Mouse (Mus musculus): ENCODE results near the gene Mrto4. TPM values are rescaled to one million over a fixed set of nuclear protein-coding genes. Genes with fewer than 3 reads are reported as not detected.

The Mrto4 gene
- polyA plus RNA-seq, 1 experiment from 2014 or later, result 123 TPM

- Histone ChIP-seq H3K4me3 (ENCODE audit: low read length) (no peak overlapping the region), H3K9me3 (ENCODE audit: low read length) (no peaks in the 10 kb centered on the region), H3K9ac (replicated peaks; ENCODE audit: low read length) (no peak overlapping the region), H3K36me3 (ENCODE audit: insufficient read depth, low read length) (peaks cover 32% of the 10 kb centered on the region), H3K27me3 (ENCODE audit: insufficient read depth, low read length) (no peaks in the 10 kb centered on the region), H3K4me2 (replicated peaks; ENCODE audit: low read depth, low read length) (no peak overlapping the region), H3K4me1 (ENCODE audit: insufficient read depth, low read length) (no peaks in the 10 kb centered on the region), H3K27ac (ENCODE audit: low read length) (no peak overlapping the region)
- no peak for ATAC-seq (ENCODE audit: low FRiP score, low TSS enrichment)
- 54% methylated on average over 5 of the region's 5 CpGs for WGBS
These were observed 8.7 kb downstream of the Mrto4 start for GRCm38 (mm10) chr4:139343718-139344117.

- Histone ChIP-seq H3K9ac (replicated peaks; ENCODE audit: low read length) (no peak overlapping the region), H3K27ac (ENCODE audit: low read length) (no peak overlapping the region), H3K27me3 (ENCODE audit: insufficient read depth, low read length) (no peaks in the 10 kb centered on the region), H3K36me3 (ENCODE audit: insufficient read depth, low read length) (peaks cover 13% of the 10 kb centered on the region; the same call in 1 of the 2 replicates), H3K4me3 (ENCODE audit: low read length) (no peak overlapping the region), H3K9me3 (ENCODE audit: low read length) (no peaks in the 10 kb centered on the region), H3K4me1 (ENCODE audit: insufficient read depth, low read length) (peaks cover 5% of the 10 kb centered on the region; the same call in 1 of the 2 replicates), H3K4me2 (replicated peaks; ENCODE audit: low read depth, low read length) (no peak overlapping the region)
- 67% methylated on average over 7 of the region's 7 CpGs for WGBS
- no peak for ATAC-seq (ENCODE audit: low FRiP score, low TSS enrichment)
These were observed 10.7 kb downstream of the Mrto4 start for GRCm38 (mm10) chr4:139341556-139342233.

- Histone ChIP-seq H3K27me3 (ENCODE audit: insufficient read depth, low read length) (no peaks in the 10 kb centered on the region), H3K9ac (replicated peaks; ENCODE audit: low read length) (no peak overlapping the region), H3K4me3 (ENCODE audit: low read length) (no peak overlapping the region), H3K4me1 (ENCODE audit: insufficient read depth, low read length) (peaks cover 7% of the 10 kb centered on the region; the same call in 1 of the 2 replicates), H3K36me3 (ENCODE audit: insufficient read depth, low read length) (0 out of 2 replicates have a peak, but pooled peaks cover 6% of the 10 kb centered on the region), H3K9me3 (ENCODE audit: low read length) (no peaks in the 10 kb centered on the region), H3K4me2 (replicated peaks; ENCODE audit: low read depth, low read length) (no peak overlapping the region), H3K27ac (ENCODE audit: low read length) (no peak overlapping the region)
- ATAC-seq (ENCODE audit: low FRiP score, low TSS enrichment), result no peak
- 83% methylated on average over 4 of the region's 4 CpGs for WGBS
These were observed 11.5 kb downstream of the Mrto4 start for GRCm38 (mm10) chr4:139340835-139341234.

GRCm38 (mm10) chr4:139338145-139338544 lies 14.2 kb downstream of the Mrto4 start:
- no peaks in the 10 kb centered on the region for H3K27me3 ChIP-seq (ENCODE audit: insufficient read depth, low read length)
- peaks cover 7% of the 10 kb centered on the region; the same call in 1 of the 2 replicates for H3K4me1 ChIP-seq (ENCODE audit: insufficient read depth, low read length)
- no peak overlapping the region for H3K4me3 ChIP-seq (ENCODE audit: low read length)
- 49% methylated on average over 33 of the region's 33 CpGs for WGBS
- H3K9me3 ChIP-seq (ENCODE audit: low read length), result no peaks in the 10 kb centered on the region
- no peaks in the 10 kb centered on the region for H3K36me3 ChIP-seq (ENCODE audit: insufficient read depth, low read length)
- H3K27ac ChIP-seq (ENCODE audit: low read length), result no peak overlapping the region
- no peak for ATAC-seq (ENCODE audit: low FRiP score, low TSS enrichment)
- H3K9ac ChIP-seq (replicated peaks; ENCODE audit: low read length), result no peak overlapping the region
- no peak overlapping the region for H3K4me2 ChIP-seq (replicated peaks; ENCODE audit: low read depth, low read length)

GRCm38 (mm10) chr4:139336822-139337483 lies 15.4 kb downstream of the Mrto4 start:
- Histone ChIP-seq H3K9me3 (ENCODE audit: low read length) (no peaks in the 10 kb centered on the region), H3K27me3 (ENCODE audit: insufficient read depth, low read length) (no peaks in the 10 kb centered on the region), H3K36me3 (ENCODE audit: insufficient read depth, low read length) (no peaks in the 10 kb centered on the region), H3K4me1 (ENCODE audit: insufficient read depth, low read length) (peaks cover 7% of the 10 kb centered on the region; the same call in 1 of the 2 replicates), H3K9ac (replicated peaks; ENCODE audit: low read length) (peak overlapping the region; percentile 57; the same call in 1 of the 2 replicates), H3K4me2 (replicated peaks; ENCODE audit: low read depth, low read length) (peak overlapping the region; percentile 57), H3K27ac (ENCODE audit: low read length) (0 out of 2 replicates have a peak overlapping the region, but pooled peaks have one; percentile 38), H3K4me3 (ENCODE audit: low read length) (peak overlapping the region; percentile 36)
- ATAC-seq (ENCODE audit: low FRiP score, low TSS enrichment), result peak; percentile 78
- WGBS, result 22% methylated on average over 24 of the region's 24 CpGs

- no peak overlapping the region for H3K4me3 ChIP-seq (ENCODE audit: low read length)
- H3K36me3 ChIP-seq (ENCODE audit: insufficient read depth, low read length), result no peaks in the 10 kb centered on the region
- H3K27ac ChIP-seq (ENCODE audit: low read length), result peak overlapping the region; percentile 52; the same call in 1 of the 2 replicates
- ATAC-seq (ENCODE audit: low FRiP score, low TSS enrichment), result no peak
- H3K4me1 ChIP-seq (ENCODE audit: insufficient read depth, low read length), result peaks cover 7% of the 10 kb centered on the region; the same call in 1 of the 2 replicates
- no peak overlapping the region for H3K9ac ChIP-seq (replicated peaks; ENCODE audit: low read length)
- no peaks in the 10 kb centered on the region for H3K27me3 ChIP-seq (ENCODE audit: insufficient read depth, low read length)
- no peaks in the 10 kb centered on the region for H3K9me3 ChIP-seq (ENCODE audit: low read length)
- WGBS, result 76% methylated on average over 7 of the region's 7 CpGs
- H3K4me2 ChIP-seq (replicated peaks; ENCODE audit: low read depth, low read length), result no peak overlapping the region
These were observed 16.9 kb downstream of the Mrto4 start for GRCm38 (mm10) chr4:139335507-139335906.

GRCm38 (mm10) chr4:139334631-139335295 lies 17.6 kb downstream of the Mrto4 start:
- H3K27ac ChIP-seq (ENCODE audit: low read length), result peak overlapping the region; percentile 52; the same call in 1 of the 2 replicates
- no peaks in the 10 kb centered on the region for H3K36me3 ChIP-seq (ENCODE audit: insufficient read depth, low read length)
- no peaks in the 10 kb centered on the region for H3K9me3 ChIP-seq (ENCODE audit: low read length)
- no peak for ATAC-seq (ENCODE audit: low FRiP score, low TSS enrichment)
- 65% methylated on average over 6 of the region's 9 CpGs for WGBS
- no peak overlapping the region for H3K4me3 ChIP-seq (ENCODE audit: low read length)
- no peak overlapping the region for H3K9ac ChIP-seq (replicated peaks; ENCODE audit: low read length)
- no peaks in the 10 kb centered on the region for H3K27me3 ChIP-seq (ENCODE audit: insufficient read depth, low read length)
- H3K4me1 ChIP-seq (ENCODE audit: insufficient read depth, low read length), result peaks cover 7% of the 10 kb centered on the region; the same call in 1 of the 2 replicates
- no peak overlapping the region for H3K4me2 ChIP-seq (replicated peaks; ENCODE audit: low read depth, low read length)

- no peak overlapping the region for H3K9ac ChIP-seq (replicated peaks; ENCODE audit: low read length)
- WGBS, result 10% methylated on average over 10 of the region's 10 CpGs
- H3K36me3 ChIP-seq (ENCODE audit: insufficient read depth, low read length), result no peaks in the 10 kb centered on the region
- peak overlapping the region; percentile 49 for H3K4me2 ChIP-seq (replicated peaks; ENCODE audit: low read depth, low read length)
- no peaks in the 10 kb centered on the region for H3K9me3 ChIP-seq (ENCODE audit: low read length)
- no peaks in the 10 kb centered on the region for H3K27me3 ChIP-seq (ENCODE audit: insufficient read depth, low read length)
- peak; percentile 92 for ATAC-seq (ENCODE audit: low FRiP score, low TSS enrichment)
- no peaks in the 10 kb centered on the region; the same call in 1 of the 2 replicates for H3K4me1 ChIP-seq (ENCODE audit: insufficient read depth, low read length)
- no peak overlapping the region for H3K27ac ChIP-seq (ENCODE audit: low read length)
- H3K4me3 ChIP-seq (ENCODE audit: low read length), result peak overlapping the region; percentile 31
These were observed 21.8 kb downstream of the Mrto4 start for GRCm38 (mm10) chr4:139330605-139331004.

GRCm38 (mm10) chr4:139319740-139320139 lies 32.6 kb downstream of the Mrto4 start:
- H3K9ac ChIP-seq (replicated peaks; ENCODE audit: low read length), result no peak overlapping the region
- no peak overlapping the region for H3K27ac ChIP-seq (ENCODE audit: low read length)
- peaks cover 39% of the 10 kb centered on the region for H3K36me3 ChIP-seq (ENCODE audit: insufficient read depth, low read length)
- no peak overlapping the region for H3K4me2 ChIP-seq (replicated peaks; ENCODE audit: low read depth, low read length)
- H3K4me3 ChIP-seq (ENCODE audit: low read length), result no peak overlapping the region
- no peaks in the 10 kb centered on the region for H3K4me1 ChIP-seq (ENCODE audit: insufficient read depth, low read length)
- no peaks in the 10 kb centered on the region for H3K27me3 ChIP-seq (ENCODE audit: insufficient read depth, low read length)
- no peaks in the 10 kb centered on the region for H3K9me3 ChIP-seq (ENCODE audit: low read length)
- 97% methylated on average over 4 of the region's 4 CpGs for WGBS
- no peak for ATAC-seq (ENCODE audit: low FRiP score, low TSS enrichment)
